ENCODE assay signal across 10 mouse cellular contexts in the genomic region with DNA sequence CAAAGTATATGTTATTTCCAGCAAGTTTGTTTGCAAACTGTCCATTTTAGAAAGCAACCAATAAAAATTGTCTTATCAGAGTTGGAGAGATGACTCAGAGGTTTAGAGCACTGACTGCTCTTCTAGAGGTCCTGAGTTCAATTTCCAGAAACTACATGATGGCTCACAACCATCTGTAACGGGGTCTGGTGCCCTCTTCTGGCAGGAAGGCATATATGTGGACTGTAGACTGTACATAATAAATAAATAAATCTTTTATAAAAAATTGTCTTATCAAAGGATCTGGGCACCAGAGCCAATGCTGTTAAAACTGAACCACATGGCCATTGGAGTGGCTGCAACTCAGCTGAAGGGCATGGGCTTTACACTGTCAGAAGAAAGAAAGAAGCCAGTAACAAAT. TPM values are rescaled to one million over a fixed set of nuclear protein-coding genes. Genes with fewer than 3 reads are reported as not detected.
A peak's percentile ranks its signal among the peaks of the same experiment; 100 is the strongest.
DNase-seq lines count a peak whose midpoint lies in the region; ATAC-seq and TF ChIP-seq lines count a peak whose summit lies in the region.
"Had no signal": no experiment of that assay in that cellular context is flagged by ENCODE, and none has a peak within 500 bp of the region (broad histone marks: within the 10 kb centered on the region; RNA-seq: fewer than 3 reads in every experiment).

No protein-coding gene starts in this region.

- no peak overlapping the region for H3K27ac ChIP-seq in layer of hippocampus, adult 2 months
- H3K27ac ChIP-seq: heart, embryonic 15.5 days had no signal

- TF ChIP-seq CTCF in layer of hippocampus, adult 2 months (conservative IDR thresholded peaks at IDR 0.05), result peak; percentile 73

- DNase-seq in adrenal gland, adult (ENCODE audit: inconsistent age in 2 of 2, low spot score in 1 of 2), result peak; percentile 28 to 63
- DNase-seq in adrenal gland, postnatal 4 days (ENCODE audit: low spot score in 2 of 2), result no peak
- DNase-seq in layer of hippocampus, adult 2 months (ENCODE audit: low spot score in 2 of 2), result no peak
- DNase-seq in layer of hippocampus, postnatal 14 days (ENCODE audit: low spot score in 2 of 2), result no peak
- DNase-seq in adrenal gland, postnatal 36 days, result peak; percentile 25 to 60
- DNase-seq in frontal cortex, postnatal 14 days (ENCODE audit: low spot score in 2 of 2), result no peak
- no peak for DNase-seq in left cerebral cortex, postnatal 10 days (ENCODE audit: extremely low spot score in 1 of 2, low spot score in 2 of 2)
- DNase-seq: left cerebral cortex, postnatal 4 days had no signal

- ATAC-seq in megakaryocyte-erythroid progenitor cell, adult 5-6 weeks (replicated peaks; ENCODE audit: low FRiP score, low TSS enrichment, poor library complexity, severe bottlenecking), result peak; percentile 67

- no peak overlapping the region for H3K4me3 ChIP-seq in layer of hippocampus, adult 2 months
- H3K4me3 ChIP-seq: heart, embryonic 15.5 days had no signal

- intact Hi-C loops in left cerebral cortex, postnatal 10 days (cut with DNase I), result no loop called here

RNA-seq across cellular contexts. Expression of gene Cdadc1, which starts 7.1 kb away (rescaled TPM):
- 10 to 100 TPM; 63.7 to 64.2 TPM for total RNA-seq in adrenal gland, postnatal 4 days (2021)
- 10 to 100 TPM; 65.5 to 71.3 TPM for total RNA-seq in layer of hippocampus, adult 2 months (2021)
- 10 to 100 TPM; 51.1 to 60.0 TPM for total RNA-seq in layer of hippocampus, postnatal 14 days (2021)
- 10 to 100 TPM; 66.3 to 74.2 TPM for total RNA-seq in adrenal gland, postnatal 36 days (2021)
- total RNA-seq in megakaryocyte-erythroid progenitor cell, adult 5-6 weeks (2014; fragmentation: Nextera tagmentation), result 20.9 and 23.2 TPM in 2 replicates
- total RNA-seq in megakaryocyte-erythroid progenitor cell, adult 5-6 weeks (2017), result 18.9 and 24.9 TPM in 2 replicates
- 10 to 100 TPM; 39.3 to 49.8 TPM for total RNA-seq in left cerebral cortex, postnatal 10 days (2021)

RNA-seq across cellular contexts. Expression of gene Shisa2, which starts 34.5 kb away (rescaled TPM):
- total RNA-seq in adrenal gland, postnatal 4 days (2021), result 1 to 10 TPM; 5.5 to 8.2 TPM
- 1 to 10 TPM; 3.3 to 3.4 TPM for total RNA-seq in layer of hippocampus, adult 2 months (2021)
- 1 to 10 TPM; 3.1 to 5.1 TPM for total RNA-seq in layer of hippocampus, postnatal 14 days (2021)
- total RNA-seq in adrenal gland, postnatal 36 days (2021), result 1 to 10 TPM; 1.1 to 1.4 TPM
- not detected in 2 replicates for total RNA-seq in megakaryocyte-erythroid progenitor cell, adult 5-6 weeks (2014; fragmentation: Nextera tagmentation)
- 0.34 TPM in 1 of 2 replicates, not detected in the other for total RNA-seq in megakaryocyte-erythroid progenitor cell, adult 5-6 weeks (2017)
- total RNA-seq in left cerebral cortex, postnatal 10 days (2021), result 1 to 10 TPM; 2.6 to 2.9 TPM

Comparison
In these comparisons a context has a peak if more than half of its experiments do, and no peak if none do; other contexts are left out.
1. DNase-seq: peak in adrenal gland, adult (2 of 2) and adrenal gland, postnatal 36 days (2 of 2); none in adrenal gland, postnatal 4 days (0 of 2), layer of hippocampus, adult 2 months (0 of 2), layer of hippocampus, postnatal 14 days (0 of 2), frontal cortex, postnatal 14 days (0 of 2) and left cerebral cortex, postnatal 10 days (0 of 2).